Mouse (Mus musculus) ES-Bruce4 (cell line): ENCODE data around the gene Gm26620. TPM values are rescaled to one million over a fixed set of nuclear protein-coding genes. Genes with fewer than 3 reads are reported as not detected.

Experiments
- H3K27ac ChIP-seq: 2 replicates; pipeline ENCODE4 v1.5.1; 2012; ENCODE audit warnings: low read length, inconsistent platforms; ENCODE audit not compliant: insufficient read depth
- H3K27me3 ChIP-seq: 2 replicates; pipeline ENCODE4 v1.6.1; 2012; ENCODE audit warnings: mild to moderate bottlenecking, low read length, inconsistent platforms; ENCODE audit not compliant: control insufficient read depth, poor library complexity, insufficient read depth, severe bottlenecking
- H3K36me3 ChIP-seq: 2 replicates; pipeline ENCODE4 v1.6.1; 2012; ENCODE audit warnings: inconsistent platforms, mild to moderate bottlenecking, low read length, moderate library complexity; ENCODE audit not compliant: control insufficient read depth, poor library complexity, insufficient read depth, severe bottlenecking
- H3K4me1 ChIP-seq: one replicate; pipeline ENCODE4 v1.8.1; 2011; ENCODE audit warnings: low read length; ENCODE audit not compliant: control insufficient read depth, insufficient read depth
- H3K4me3 ChIP-seq: 2 replicates; pipeline ENCODE4 v1.5.1; 2011; ENCODE audit warnings: low read depth, mild to moderate bottlenecking, low read length
- H3K9ac ChIP-seq: 2 replicates; pipeline ENCODE4 v1.6.1; 2012; ENCODE audit warnings: low read depth, mild to moderate bottlenecking, inconsistent platforms; ENCODE audit not compliant: poor library complexity, severe bottlenecking
- H3K9me3 ChIP-seq: replicated peaks from 2 replicates; pipeline ENCODE4 v1.6.1; 2012; ENCODE audit warnings: mild to moderate bottlenecking, low read length, inconsistent platforms; ENCODE audit not compliant: control insufficient read depth, poor library complexity, insufficient read depth, severe bottlenecking
- CTCF ChIP-seq: IDR thresholded peaks from one replicate; pipeline ENCODE4 v1.8.1; 2011; ENCODE audit warnings: low read depth, low read length
- EP300 ChIP-seq: IDR thresholded peaks from 2 replicates; pipeline ENCODE4 v1.6.1; 2011; ENCODE audit warnings: low read depth, low read length; ENCODE audit not compliant: insufficient read depth
- POLR2A ChIP-seq: IDR thresholded peaks from one replicate; pipeline ENCODE4 v1.8.1; 2011; ENCODE audit warnings: low read length; ENCODE audit not compliant: insufficient read depth
- polyA plus RNA-seq: library from polyadenylated mRNA; stranded (reverse); fragments of >200 nt; gene quantifications from 2 replicates; pipeline ENCODE4 v1.2.4, GENCODE M21; 2011; ENCODE audit warnings: low read depth; ENCODE audit not compliant: missing spikeins, insufficient read depth, insufficient read length

Gm26620 gene
- polyA plus RNA-seq, 1 experiment: not detected

DNA sequence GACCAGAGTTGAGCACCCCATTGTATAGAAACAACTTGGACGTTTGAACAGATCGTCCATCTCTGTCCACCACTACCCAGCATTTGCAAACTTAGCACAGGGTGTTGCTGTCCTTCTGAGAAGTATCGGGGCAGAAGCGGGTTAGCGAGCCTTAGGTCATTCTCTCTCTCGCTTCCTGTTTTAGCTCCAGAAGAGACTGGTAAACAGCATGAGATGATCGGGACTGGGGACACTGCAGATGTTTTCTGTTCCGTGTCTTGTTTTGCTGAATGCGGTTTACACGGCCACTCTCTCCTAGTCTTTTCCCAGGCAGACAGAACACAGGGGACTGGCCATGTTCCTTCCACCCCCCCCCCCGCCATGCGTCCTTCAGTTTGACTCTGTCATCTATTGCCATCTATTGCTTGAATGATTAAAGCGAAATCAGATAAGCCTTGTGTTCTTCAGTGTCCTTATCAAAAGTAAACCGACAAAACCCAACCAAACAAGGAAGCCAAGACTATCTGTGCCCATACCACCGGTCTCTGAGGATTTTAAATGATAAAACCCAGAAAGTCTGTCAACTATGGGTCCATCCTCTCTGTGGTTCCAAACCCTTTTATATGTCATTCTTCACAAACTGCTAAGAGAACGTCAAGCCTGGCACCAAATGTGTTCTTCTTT, 13.7 kb downstream of the Gm26620 start:
- H3K9me3 ChIP-seq: no peaks in the 10 kb centered on the region
- TF ChIP-seq EP300 (no peak), CTCF (no peak), POLR2A (no peak)
- H3K4me3 ChIP-seq: no peak overlapping the region
- H3K27me3 ChIP-seq: no peaks in the 10 kb centered on the region
- H3K4me1 ChIP-seq: peaks cover 1% of the 10 kb centered on the region
- no peak overlapping the region for H3K9ac ChIP-seq
- H3K36me3 ChIP-seq: no peaks in the 10 kb centered on the region
- no peak overlapping the region for H3K27ac ChIP-seq

DNA sequence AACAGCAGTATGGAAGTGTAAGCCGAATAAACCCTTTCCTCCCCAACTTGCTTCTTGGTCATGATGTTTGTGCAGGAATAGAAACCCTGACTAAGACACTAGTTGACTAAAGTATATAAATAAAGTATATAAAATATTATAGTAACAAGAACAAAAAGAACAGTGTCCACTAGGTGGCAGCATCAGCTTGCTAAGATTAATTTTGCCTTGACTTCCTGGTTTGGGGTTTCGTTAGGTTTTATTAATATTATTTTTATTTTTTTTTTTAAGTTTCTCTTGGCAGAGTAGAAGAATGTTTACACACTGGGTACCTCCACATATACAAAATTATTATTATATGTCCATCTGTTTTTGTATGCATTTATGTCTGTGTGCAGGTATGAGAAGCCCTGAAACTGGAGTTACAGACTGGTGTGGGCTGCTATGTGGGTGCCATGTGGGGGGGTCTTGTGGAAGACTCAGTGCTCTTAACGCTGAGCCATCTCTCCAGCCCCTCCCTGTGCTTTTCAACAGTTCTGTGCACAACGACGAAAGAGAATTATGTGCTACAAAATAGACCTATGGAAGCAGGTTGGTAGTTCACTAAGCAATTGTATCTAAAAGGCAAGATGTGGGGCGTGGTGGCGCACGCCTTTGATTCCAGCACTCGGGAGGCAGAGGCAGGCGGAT, 16.1 kb downstream of the Gm26620 start:
- Histone ChIP-seq H3K9me3 (no peaks in the 10 kb centered on the region), H3K27ac (no peak overlapping the region), H3K4me3 (peak overlapping the region; percentile 18; the same call in 1 of the 2 replicates), H3K4me1 (no peaks in the 10 kb centered on the region), H3K9ac (no peak overlapping the region), H3K36me3 (no peaks in the 10 kb centered on the region), H3K27me3 (no peaks in the 10 kb centered on the region)
- TF ChIP-seq EP300: no peak
- TF ChIP-seq CTCF: no peak
- no peak for TF ChIP-seq POLR2A

DNA sequence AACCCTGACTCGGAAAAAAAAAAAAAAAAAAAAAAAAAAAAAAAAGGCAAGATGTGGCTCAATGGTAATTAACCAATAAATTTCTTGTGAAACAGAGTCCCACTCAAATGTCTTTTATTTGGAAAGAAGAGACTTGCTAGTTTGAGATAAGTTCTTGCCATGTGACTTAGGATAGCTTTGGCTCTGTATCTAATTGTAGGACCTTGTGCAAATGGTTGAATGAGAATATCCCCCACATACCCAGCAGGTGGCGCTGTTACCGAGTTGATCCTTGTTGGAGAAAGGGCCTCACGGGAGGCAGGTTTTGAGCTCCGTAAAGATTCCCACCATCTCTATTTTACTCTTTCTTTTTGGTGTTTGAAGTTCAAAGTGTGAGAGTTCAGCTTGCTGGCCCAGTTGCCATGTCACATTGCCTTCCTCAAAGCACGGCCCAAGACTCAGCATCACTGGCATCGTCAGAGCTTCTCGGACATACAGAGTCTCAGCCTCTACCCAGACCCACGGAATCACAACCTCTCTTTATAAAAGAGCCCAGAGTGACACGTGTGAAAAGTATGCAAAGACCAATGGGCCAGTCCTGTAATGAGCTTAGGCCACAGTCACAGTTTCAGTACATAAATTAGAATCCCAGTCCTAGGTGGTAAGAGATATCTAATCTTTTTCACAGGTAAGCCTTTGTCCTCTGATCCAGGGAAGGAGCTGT, 16.8 kb downstream of the Gm26620 start:
- TF ChIP-seq POLR2A (no peak), CTCF (peak; percentile 75), EP300 (no peak)
- Histone ChIP-seq H3K27me3 (no peaks in the 10 kb centered on the region), H3K36me3 (no peaks in the 10 kb centered on the region), H3K9me3 (no peaks in the 10 kb centered on the region), H3K9ac (no peak overlapping the region; the same call in 1 of the 2 replicates), H3K4me1 (no peaks in the 10 kb centered on the region), H3K4me3 (no peak overlapping the region), H3K27ac (no peak overlapping the region)

DNA sequence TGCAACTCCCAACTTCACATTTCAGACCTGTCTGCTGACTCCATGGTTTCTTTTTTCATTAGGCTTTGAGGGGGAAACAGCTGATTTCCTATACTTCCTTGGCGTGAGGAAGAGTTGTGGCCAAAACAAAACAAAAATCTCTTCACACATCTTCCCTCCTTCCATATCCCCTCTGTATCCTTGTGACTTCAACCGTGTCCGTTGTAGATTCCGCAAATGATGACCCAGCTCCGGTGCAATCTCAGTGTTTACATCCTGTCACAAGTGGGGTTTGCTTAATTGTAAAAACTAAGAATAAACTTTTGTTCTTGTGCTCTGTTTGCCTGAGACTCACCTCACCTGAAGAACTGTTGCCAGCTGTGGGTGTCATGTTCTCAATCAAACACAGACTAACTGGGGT, 18.6 kb downstream of the Gm26620 start:
- Histone ChIP-seq H3K27me3 (no peaks in the 10 kb centered on the region), H3K36me3 (no peaks in the 10 kb centered on the region)

DNA sequence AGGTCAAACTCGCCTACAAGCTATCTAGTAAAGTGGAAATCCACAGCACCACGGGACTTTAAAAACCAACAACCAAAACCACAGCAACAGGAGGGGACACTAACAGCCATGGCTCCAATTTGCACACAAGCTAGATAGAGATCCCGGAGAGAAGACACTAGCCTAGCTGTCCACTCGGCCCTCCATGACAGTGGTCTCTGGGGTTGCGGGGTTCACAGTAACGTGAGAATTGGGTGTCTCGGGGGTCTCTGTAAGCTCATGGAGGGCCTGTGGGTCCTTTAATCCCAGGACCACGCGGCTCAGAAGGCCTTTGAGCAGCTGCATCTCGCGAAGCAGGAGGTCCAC, 22.2 kb downstream of the Gm26620 start:
- H3K27ac ChIP-seq: no peak overlapping the region
- 0 out of 2 replicates have a peak overlapping the region, but pooled peaks have one; percentile 1 for H3K9ac ChIP-seq
- TF ChIP-seq CTCF: no peak
- TF ChIP-seq POLR2A: no peak
- no peak for TF ChIP-seq EP300
- H3K9me3 ChIP-seq: no peaks in the 10 kb centered on the region
- no peaks in the 10 kb centered on the region for H3K36me3 ChIP-seq
- peak overlapping the region; percentile 48; the same call in 1 of the 2 replicates for H3K4me3 ChIP-seq
- H3K4me1 ChIP-seq: no peaks in the 10 kb centered on the region
- no peaks in the 10 kb centered on the region for H3K27me3 ChIP-seq

More for the DNA sequence above, 18.6 kb downstream of the Gm26620 start:
- no peaks in the 10 kb centered on the region for H3K4me1 ChIP-seq
- no peak overlapping the region for H3K4me3 ChIP-seq
- TF ChIP-seq POLR2A (no peak), EP300 (no peak), CTCF (no peak)
- no peaks in the 10 kb centered on the region for H3K9me3 ChIP-seq
- H3K27ac ChIP-seq: no peak overlapping the region
- no peak overlapping the region for H3K9ac ChIP-seq
